Mouse (Mus musculus) embryonic fibroblast, embryonic 13.5 days (primary cell): ENCODE data around the gene Gpx3.
"Not testable (repeated sequence)": the region's sequence is repeated elsewhere in the genome, so short reads cannot be mapped to it uniquely, and the experiment has no call there.

Source experiments
- CTCF ChIP-seq: IDR thresholded peaks from 2 replicates; pipeline ENCODE4 v1.5.1; 2011; ENCODE audit warnings: mild to moderate bottlenecking, control low read depth, low read length, moderate library complexity, borderline replicate concordance; ENCODE audit not compliant: insufficient read depth
- POLR2A ChIP-seq: IDR thresholded peaks from 2 replicates; pipeline ENCODE4 v1.6.1; 2011; ENCODE audit warnings: low read depth, mild to moderate bottlenecking, control low read depth, low read length, moderate library complexity

DNA sequence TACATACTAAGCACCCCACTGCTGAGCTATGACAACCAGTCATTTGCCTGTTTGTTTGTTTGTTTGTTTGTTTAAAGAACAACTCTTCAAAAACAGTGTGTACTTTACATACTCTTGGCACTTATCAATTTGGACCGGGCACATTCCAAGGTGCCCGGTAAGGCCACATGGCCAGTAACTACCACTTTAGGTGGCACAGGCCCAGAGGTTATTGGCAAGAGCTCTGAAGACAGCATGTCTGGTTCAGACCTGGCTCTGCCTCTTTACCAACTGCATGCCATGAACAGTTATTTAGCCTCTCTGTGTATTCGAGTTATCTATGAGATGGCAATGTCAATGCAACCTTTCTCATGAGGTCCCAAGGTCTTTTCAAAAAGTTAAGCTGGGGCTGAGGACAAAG, 5.6 kb upstream of the Gpx3 start:
- TF ChIP-seq CTCF, POLR2A: not testable (repeated sequence)
